Mouse (Mus musculus) heart, postnatal 0 days (tissue): ENCODE measurements around the gene Zmiz2.

Experiments used
- CTCF ChIP-seq: IDR thresholded peaks from 2 replicates; pipeline ENCODE4 v1.5.1; 2016; ENCODE audit warnings: antibody characterized with exemption, control low read depth, low read depth
- EP300 ChIP-seq: IDR thresholded peaks from 2 replicates; pipeline ENCODE4 v1.6.1; 2016; ENCODE audit warnings: antibody characterized with exemption, low read depth

GRCm38 (mm10) chr11:6388126-6388725 is 648 bp upstream of the Zmiz2 start:
- TF ChIP-seq CTCF (no peak), EP300 (no peak)
